Mouse (Mus musculus) heart, embryonic 14.5 days (tissue): ENCODE measurements around the gene Gm3045. TPM values are rescaled to one million over a fixed set of nuclear protein-coding genes. Genes with fewer than 3 reads are reported as not detected.

Experiments used
- ATAC-seq: fragments of 200-750 bp; cut with Nextera tagmentation; 2 replicates; pipeline ENCODE4 v1.8.0; 2017; ENCODE audit warnings: low read depth, moderate TSS enrichment; ENCODE audit not compliant: insufficient number of reproducible peaks, insufficient read depth, low FRiP score
- H3K27ac ChIP-seq, 2 experiments: fragments of 200-500 bp in 1 of 2; fragments of 300-500 bp in 1 of 2; sonication (generic) in 1 of 2; replicated peaks in 1 of 2; 2 replicates each; pipeline ENCODE4 v1.5.1; 2012 to 2014; ENCODE audit warnings: low read depth in 2 of 2, low read length in 2 of 2, control low read depth in 1 of 2, mild to moderate bottlenecking in 1 of 2, mixed read lengths in 1 of 2; ENCODE audit not compliant: control insufficient read depth in 1 of 2, insufficient read depth in 1 of 2
- H3K27me3 ChIP-seq: fragments of 300-500 bp; sonication (generic); 2 replicates; pipeline ENCODE4 v1.6.1; 2014; ENCODE audit warnings: mild to moderate bottlenecking, low read length, control low read depth; ENCODE audit not compliant: control insufficient read depth, insufficient read depth
- H3K36me3 ChIP-seq: fragments of 300-500 bp; sonication (generic); 2 replicates; pipeline ENCODE4 v1.6.1; 2014; ENCODE audit warnings: mild to moderate bottlenecking, control low read depth, low read length, mixed read lengths; ENCODE audit not compliant: control insufficient read depth, insufficient read depth
- H3K4me1 ChIP-seq, 2 experiments: fragments of 200-500 bp in 1 of 2; fragments of 300-500 bp in 1 of 2; sonication (generic) in 1 of 2; 2 replicates each; pipeline ENCODE4 v1.6.1; 2012 to 2014; ENCODE audit warnings: low read length in 2 of 2, control low read depth in 1 of 2, mixed read lengths in 1 of 2; ENCODE audit not compliant: control insufficient read depth in 2 of 2, insufficient read depth in 2 of 2
- H3K4me2 ChIP-seq: fragments of 300-500 bp; sonication (generic); 2 replicates; pipeline ENCODE4 v1.6.1; 2014; ENCODE audit warnings: mild to moderate bottlenecking, low read length
- H3K4me3 ChIP-seq, 2 experiments: fragments of 200-500 bp in 1 of 2; fragments of 300-500 bp in 1 of 2; sonication (generic) in 1 of 2; 2 replicates each; pipeline ENCODE4 v1.5.1; 2012 to 2014; ENCODE audit warnings: low read length in 2 of 2, mild to moderate bottlenecking in 2 of 2, control low read depth in 1 of 2, low read depth in 1 of 2, moderate library complexity in 1 of 2; ENCODE audit not compliant: control insufficient read depth in 1 of 2, insufficient read depth in 1 of 2
- H3K9ac ChIP-seq: fragments of 300-500 bp; sonication (generic); 2 replicates; pipeline ENCODE4 v1.6.1; 2014; ENCODE audit warnings: mild to moderate bottlenecking, low read length
- H3K9me3 ChIP-seq: fragments of 300-500 bp; sonication (generic); 2 replicates; pipeline ENCODE4 v1.6.1; 2016; ENCODE audit warnings: low read length, control low read depth; ENCODE audit not compliant: control insufficient read depth
- WGBS: fragments of 180-500 bp; shearing (Covaris S2); extraction: QIAGEN DNeasy Blood & Tissue Kit; methylation state at CpG from one replicate; pipeline ENCODE4 v1.1.7; 2014; 5-methylcytosine and 5-hydroxymethylcytosine counted together
- polyA plus RNA-seq: library from polyadenylated mRNA; unstranded; fragments of >200 nt; fragmentation: Nextera tagmentation; extraction: Ambion mirVana; gene quantifications from 2 replicates; pipeline ENCODE4 v1.2.1, GENCODE M21; 2014

Gene Gm3045
- polyA plus RNA-seq, 1 experiment from 2014 or later = not detected

DNA sequence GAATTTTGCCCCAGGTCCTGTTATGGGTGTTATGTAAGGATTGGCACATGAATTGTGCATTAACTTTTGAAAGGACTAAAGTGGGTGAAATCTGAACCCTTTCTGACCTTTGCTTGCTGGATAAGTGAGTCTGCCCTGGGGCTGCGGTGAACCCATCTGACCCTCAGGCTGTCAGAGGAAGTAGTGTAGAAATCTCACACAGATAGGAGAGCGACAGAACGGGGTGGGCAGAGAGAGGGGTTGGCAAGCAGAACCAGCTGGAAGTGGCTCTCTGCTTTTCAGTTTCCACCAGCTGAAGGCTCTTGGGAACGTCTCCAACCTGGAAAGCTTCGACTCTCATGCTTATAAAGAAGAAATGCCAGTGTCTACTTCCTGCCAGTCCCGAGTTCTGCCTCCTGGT is 50.9 kb downstream of the Gm3045 start:
- ATAC-seq = no peak
- WGBS = 21% methylated on average over 6 of the region's 6 CpGs
- Histone ChIP-seq H3K27ac (no peak overlapping the region), H3K4me3 (no peak overlapping the region), H3K9ac (no peak overlapping the region), H3K4me1 (peaks cover 0 to 3% of the 10 kb centered on the region in 2 experiments; a peak in 2 of 4 replicates), H3K4me2 (no peak overlapping the region), H3K9me3 (no peaks in the 10 kb centered on the region), H3K27me3 (peaks cover 3% of the 10 kb centered on the region; the same call in 1 of the 2 replicates), H3K36me3 (no peaks in the 10 kb centered on the region)

DNA sequence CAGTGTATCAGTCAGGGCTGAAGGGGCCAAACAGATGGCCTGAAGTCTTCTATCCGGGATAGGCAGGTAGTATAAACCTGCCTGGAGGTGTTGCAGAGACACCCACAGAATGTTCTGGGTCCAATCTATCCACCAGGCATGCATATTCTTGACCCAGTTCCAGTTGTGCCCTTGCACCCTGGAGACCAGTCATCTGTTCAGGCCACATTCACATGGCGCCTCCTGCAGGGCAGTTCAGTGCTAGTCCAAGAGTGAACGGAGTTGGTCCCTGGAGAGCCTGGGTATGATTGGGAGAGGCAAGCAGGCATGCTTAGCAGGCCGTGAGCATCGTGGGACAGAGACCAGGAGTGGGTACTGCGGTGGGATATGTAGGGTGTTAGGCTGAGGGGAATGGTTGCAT is 51.6 kb downstream of the Gm3045 start:
- H3K9ac ChIP-seq = no peak overlapping the region
- no peak overlapping the region for H3K27ac ChIP-seq
- 79% methylated on average over 6 of the region's 6 CpGs for WGBS
- no peak for ATAC-seq
- H3K36me3 ChIP-seq = no peaks in the 10 kb centered on the region
- H3K9me3 ChIP-seq = no peaks in the 10 kb centered on the region
- no peak overlapping the region for H3K4me3 ChIP-seq
- H3K4me1 ChIP-seq = peaks cover 0 to 3% of the 10 kb centered on the region in 2 experiments; a peak in 2 of 4 replicates
- H3K4me2 ChIP-seq = no peak overlapping the region
- peaks cover 6% of the 10 kb centered on the region; the same call in 1 of the 2 replicates for H3K27me3 ChIP-seq

GRCm38 (mm10) chr13:56482146-56482545 is 55.8 kb downstream of the Gm3045 start, which contains the start of gene Il9:
Gene Il9, minus strand, starts transcription at chr13:56482246.
- 0 out of 2 replicates have a peak, but pooled peaks cover 6% of the 10 kb centered on the region for H3K27me3 ChIP-seq
- no peaks in the 10 kb centered on the region for H3K36me3 ChIP-seq
- no peak within 1 kb of the TSS for H3K4me2 ChIP-seq
- peaks cover 0 to 3% of the 10 kb centered on the region in 2 experiments; a peak in 2 of 4 replicates for H3K4me1 ChIP-seq
- WGBS = 61% methylated on average over 3 of the region's 3 CpGs
- no peak within 1 kb of the TSS for H3K4me3 ChIP-seq
- no peak within 1 kb of the TSS for H3K9ac ChIP-seq
- no peaks in the 10 kb centered on the region for H3K9me3 ChIP-seq
- no peak for ATAC-seq
- no peak within 1 kb of the TSS for H3K27ac ChIP-seq

Other genes with a start within 250 kb of the Gm3045 start
- 0.28 and 0.58 TPM in 2 replicates for gene Tifab, start 247.7 kb upstream of the Gm3045 start, polyA plus RNA-seq
- not detected in 2 replicates for gene Neurog1, start 174.4 kb upstream of the Gm3045 start, polyA plus RNA-seq
- gene Cxcl14, start 130.0 kb upstream of the Gm3045 start, polyA plus RNA-seq = 0.18 and 0.59 TPM in 2 replicates
- gene Slc25a48, start 11.8 kb downstream of the Gm3045 start, polyA plus RNA-seq = not detected in 2 replicates
- gene Il9, start 55.7 kb downstream of the Gm3045 start, polyA plus RNA-seq = not detected in 2 replicates
- 1.3 and 1.5 TPM in 2 replicates for gene Fbxl21, start 95.9 kb downstream of the Gm3045 start, polyA plus RNA-seq
- gene Lect2, start 121.9 kb downstream of the Gm3045 start, polyA plus RNA-seq = not detected in 2 replicates
- 37.7 and 46.2 TPM in 2 replicates for gene Tgfbi, start 182.9 kb downstream of the Gm3045 start, polyA plus RNA-seq